Mouse (Mus musculus) embryonic fibroblast, embryonic 13.5 days (primary cell): ENCODE data around the gene Eef1akmt1. TPM values are rescaled to one million over a fixed set of nuclear protein-coding genes. Genes with fewer than 3 reads are reported as not detected.

Source experiments
- H3K27ac ChIP-seq: 2 replicates; pipeline ENCODE4 v1.5.1; 2012; ENCODE audit warnings: low read length, control low read depth, inconsistent platforms; ENCODE audit not compliant: insufficient read depth
- H3K4me1 ChIP-seq: 2 replicates; pipeline ENCODE4 v1.6.1; 2011; ENCODE audit warnings: low read length; ENCODE audit not compliant: control insufficient read depth, insufficient read depth
- H3K4me3 ChIP-seq: 2 replicates; pipeline ENCODE4 v1.5.1; 2011; ENCODE audit warnings: mild to moderate bottlenecking, control low read depth, low read length; ENCODE audit not compliant: insufficient read depth
- CTCF ChIP-seq: IDR thresholded peaks from 2 replicates; pipeline ENCODE4 v1.5.1; 2011; ENCODE audit warnings: mild to moderate bottlenecking, control low read depth, low read length, moderate library complexity, borderline replicate concordance; ENCODE audit not compliant: insufficient read depth
- POLR2A ChIP-seq: IDR thresholded peaks from 2 replicates; pipeline ENCODE4 v1.6.1; 2011; ENCODE audit warnings: low read depth, mild to moderate bottlenecking, control low read depth, low read length, moderate library complexity
- polyA plus RNA-seq: library from polyadenylated mRNA; stranded (reverse); fragments of >200 nt; gene quantifications from 2 replicates; pipeline ENCODE4 v1.2.4, GENCODE M21; 2011; ENCODE audit warnings: low read depth; ENCODE audit not compliant: missing spikeins, insufficient read length

Eef1akmt1 gene
- polyA plus RNA-seq = 52.1 and 55.9 TPM in 2 replicates

GRCm38 (mm10) chr14:57571155-57572133 is at the start of gene Eef1akmt1:
Gene Eef1akmt1 (minus strand): TSS chr14:57571612.
- H3K27ac ChIP-seq = peak within 1 kb of the TSS; percentile 63
- peak within 1 kb of the TSS; percentile 77 for H3K4me3 ChIP-seq
- no peak for TF ChIP-seq CTCF
- peak; percentile 96 for TF ChIP-seq POLR2A
- H3K4me1 ChIP-seq = no peaks in the 10 kb centered on the region

- no peak overlapping the region for H3K4me3 ChIP-seq
- H3K4me1 ChIP-seq = no peaks in the 10 kb centered on the region
- TF ChIP-seq CTCF (no peak), POLR2A (no peak)
- no peak overlapping the region for H3K27ac ChIP-seq
Measured at GRCm38 (mm10) chr14:57620598-57621236, 49.3 kb upstream of the Eef1akmt1 start.

GRCm38 (mm10) chr14:57619487-57619886 is 48.1 kb upstream of the Eef1akmt1 start:
- no peak overlapping the region for H3K4me3 ChIP-seq
- H3K27ac ChIP-seq = no peak overlapping the region
- TF ChIP-seq POLR2A (no peak), CTCF (no peak)
- H3K4me1 ChIP-seq = no peaks in the 10 kb centered on the region

GRCm38 (mm10) chr14:57617675-57618074 is 46.3 kb upstream of the Eef1akmt1 start:
- TF ChIP-seq POLR2A = no peak
- no peak for TF ChIP-seq CTCF
- no peak overlapping the region for H3K4me3 ChIP-seq
- no peak overlapping the region for H3K27ac ChIP-seq
- H3K4me1 ChIP-seq = no peaks in the 10 kb centered on the region

- no peak overlapping the region for H3K27ac ChIP-seq
- TF ChIP-seq POLR2A (no peak), CTCF (no peak)
- H3K4me3 ChIP-seq = no peak overlapping the region
- H3K4me1 ChIP-seq = no peaks in the 10 kb centered on the region
Measured at GRCm38 (mm10) chr14:57616339-57616965, 45.0 kb upstream of the Eef1akmt1 start.

GRCm38 (mm10) chr14:57615828-57616227 is 44.4 kb upstream of the Eef1akmt1 start:
- no peak for TF ChIP-seq CTCF
- Histone ChIP-seq H3K4me3 (no peak overlapping the region), H3K27ac (no peak overlapping the region), H3K4me1 (peaks cover 2% of the 10 kb centered on the region; the same call in 1 of the 2 replicates)

GRCm38 (mm10) chr14:57611034-57611433 is 39.6 kb upstream of the Eef1akmt1 start:
- peaks cover 2% of the 10 kb centered on the region; the same call in 1 of the 2 replicates for H3K4me1 ChIP-seq
- no peak overlapping the region for H3K27ac ChIP-seq

GRCm38 (mm10) chr14:57609816-57610329 is 38.5 kb upstream of the Eef1akmt1 start:
- H3K27ac ChIP-seq = no peak overlapping the region
- TF ChIP-seq POLR2A (no peak), CTCF (no peak)

More at GRCm38 (mm10) chr14:57611034-57611433, 39.6 kb upstream of the Eef1akmt1 start:
- TF ChIP-seq CTCF (no peak), POLR2A (no peak)
- H3K4me3 ChIP-seq = no peak overlapping the region

GRCm38 (mm10) chr14:57607500-57607899 is 36.1 kb upstream of the Eef1akmt1 start:
- TF ChIP-seq POLR2A (no peak), CTCF (no peak)
- no peak overlapping the region for H3K4me3 ChIP-seq
- H3K4me1 ChIP-seq = peaks cover 2% of the 10 kb centered on the region; the same call in 1 of the 2 replicates
- no peak overlapping the region for H3K27ac ChIP-seq

More at GRCm38 (mm10) chr14:57609816-57610329, 38.5 kb upstream of the Eef1akmt1 start:
- no peak overlapping the region for H3K4me3 ChIP-seq
- peaks cover 2% of the 10 kb centered on the region; the same call in 1 of the 2 replicates for H3K4me1 ChIP-seq
